Mouse (Mus musculus) lung, postnatal 14 days (tissue): Measurements from ENCODE around the gene Trip10.

Source experiments
- DNase-seq: peaks from one replicate; pipeline ENCODE4 v3.0.0; 2021

The Trip10 gene

GRCm38 (mm10) chr17:57292968-57293367 lies 43.7 kb downstream of the Trip10 start:
- DNase-seq: no peak

GRCm38 (mm10) chr17:57295935-57296334 lies 46.7 kb downstream of the Trip10 start:
- no peak for DNase-seq

GRCm38 (mm10) chr17:57297040-57297439 lies 47.8 kb downstream of the Trip10 start:
- DNase-seq: no peak

GRCm38 (mm10) chr17:57305593-57305992 lies 56.3 kb downstream of the Trip10 start:
- DNase-seq: no peak

GRCm38 (mm10) chr17:57307074-57307473 lies 57.8 kb downstream of the Trip10 start:
- no peak for DNase-seq

GRCm38 (mm10) chr17:57311801-57312200 lies 62.5 kb downstream of the Trip10 start:
- no peak for DNase-seq
